Mouse (Mus musculus) megakaryocyte, embryonic 14.5 days (primary cell): ENCODE data around the gene Ctrc.

Source experiments
- FLI1 ChIP-seq: IDR thresholded peaks from 2 replicates; pipeline ENCODE4 v1.6.1; 2012; ENCODE audit warnings: low read length, inconsistent platforms, mixed read lengths
- GATA1 ChIP-seq: IDR thresholded peaks from 3 replicates; pipeline ENCODE4 v1.6.1; 2012; ENCODE audit warnings: mixed read lengths, low read length, inconsistent platforms, borderline replicate concordance

DNA sequence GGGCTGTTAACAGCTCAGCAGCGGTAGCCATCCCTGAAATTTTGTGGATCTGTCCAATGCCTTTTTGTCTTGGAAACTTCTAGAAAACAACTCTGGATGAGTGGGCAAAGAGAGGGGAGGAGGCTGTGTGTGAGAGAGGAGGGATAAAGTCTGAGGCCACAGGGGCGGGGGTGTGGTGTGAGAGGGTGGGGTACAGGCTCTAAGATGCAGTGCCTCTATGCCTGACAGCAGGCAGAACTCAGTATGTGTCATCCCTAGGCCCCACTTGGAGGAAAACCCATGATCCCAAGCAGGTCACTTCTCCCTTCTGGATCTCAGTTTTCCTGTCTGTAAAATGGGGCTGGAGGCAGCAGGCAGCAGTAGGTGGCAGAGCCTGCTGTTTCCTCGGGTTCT, 25.2 kb upstream of the Ctrc start:
- no peak for TF ChIP-seq GATA1
- TF ChIP-seq FLI1 = no peak
